Mouse (Mus musculus) adrenal gland, adult 2 months (tissue): Measurements from ENCODE around the gene Fdxr. TPM values are rescaled to one million over a fixed set of nuclear protein-coding genes. Genes with fewer than 3 reads are reported as not detected.

ENCODE experiments used
- DNase-seq: peaks from one replicate; pipeline ENCODE4 v3.0.0; 2021
- polyA plus RNA-seq: library from polyadenylated mRNA; depleted of rRNA; stranded (reverse); fragments of >200 nt; gene quantifications from 2 replicates; pipeline ENCODE4 v1.2.3, GENCODE M21; 2012
- total RNA-seq, 2 experiments: library from RNA; stranded (reverse); gene quantifications; 2 replicates each; pipeline ENCODE4 v1.2.3; 2021

Fdxr gene
- total and polyA plus RNA-seq, 3 experiments: 1,196 to 2,178 (median 1,476) TPM

DNA sequence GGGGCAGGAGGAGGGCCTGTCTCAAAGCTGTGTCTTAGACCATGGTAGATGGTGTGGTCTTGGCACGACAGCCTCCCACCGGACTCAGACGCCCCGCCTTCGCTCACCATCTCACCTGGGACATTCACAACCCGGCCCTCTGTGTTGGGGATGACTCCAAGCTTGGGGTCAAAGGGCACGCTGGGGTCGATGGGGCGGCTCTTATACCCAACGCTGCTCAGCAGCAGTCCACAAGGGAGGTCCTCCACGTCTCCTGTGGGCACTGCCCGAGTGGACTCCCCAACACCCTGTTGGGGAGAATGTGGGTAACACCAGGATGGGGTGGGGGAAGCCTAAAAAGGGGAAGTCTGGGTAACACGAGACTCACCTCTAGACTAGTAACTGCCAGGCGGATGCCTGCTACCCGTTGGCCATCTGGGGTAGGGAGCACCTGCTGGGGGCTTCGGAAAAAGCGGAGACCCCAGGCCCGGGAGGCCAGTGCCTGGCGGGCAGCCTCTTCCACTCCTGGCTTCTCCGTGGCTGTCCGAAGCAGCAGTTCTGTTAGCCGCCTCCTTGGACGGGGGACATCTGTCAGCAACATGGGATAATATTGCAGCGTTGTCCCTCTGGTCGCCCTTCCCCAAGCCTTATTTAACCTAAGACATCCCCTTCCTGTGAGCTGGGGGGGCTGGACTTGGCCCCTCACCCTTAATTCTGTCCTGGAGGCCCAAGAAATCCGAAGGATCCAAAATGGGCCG, 7.4 kb downstream of the Fdxr start:
- DNase-seq: no peak

DNA sequence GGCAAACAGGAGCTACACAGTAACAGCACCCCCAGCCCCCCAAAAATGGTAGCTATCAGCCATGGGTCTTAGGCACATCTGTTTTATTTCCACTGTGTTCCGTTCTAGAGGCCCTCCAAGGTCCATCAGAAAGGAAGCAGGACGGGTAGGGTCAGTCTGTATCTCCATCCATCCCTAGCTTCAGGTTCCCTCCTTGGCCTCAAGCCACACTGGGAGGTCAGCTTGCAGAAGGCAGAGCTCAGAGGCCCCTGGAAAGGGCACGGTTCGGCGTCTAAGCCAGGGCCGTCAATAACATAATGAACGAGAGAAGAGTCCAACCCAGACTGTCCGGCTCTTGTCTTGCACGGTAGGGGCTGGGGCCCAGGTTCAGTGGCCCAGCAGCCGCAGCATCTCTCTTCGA, 8.9 kb downstream of the Fdxr start:
- DNase-seq: peak; percentile 44

DNA sequence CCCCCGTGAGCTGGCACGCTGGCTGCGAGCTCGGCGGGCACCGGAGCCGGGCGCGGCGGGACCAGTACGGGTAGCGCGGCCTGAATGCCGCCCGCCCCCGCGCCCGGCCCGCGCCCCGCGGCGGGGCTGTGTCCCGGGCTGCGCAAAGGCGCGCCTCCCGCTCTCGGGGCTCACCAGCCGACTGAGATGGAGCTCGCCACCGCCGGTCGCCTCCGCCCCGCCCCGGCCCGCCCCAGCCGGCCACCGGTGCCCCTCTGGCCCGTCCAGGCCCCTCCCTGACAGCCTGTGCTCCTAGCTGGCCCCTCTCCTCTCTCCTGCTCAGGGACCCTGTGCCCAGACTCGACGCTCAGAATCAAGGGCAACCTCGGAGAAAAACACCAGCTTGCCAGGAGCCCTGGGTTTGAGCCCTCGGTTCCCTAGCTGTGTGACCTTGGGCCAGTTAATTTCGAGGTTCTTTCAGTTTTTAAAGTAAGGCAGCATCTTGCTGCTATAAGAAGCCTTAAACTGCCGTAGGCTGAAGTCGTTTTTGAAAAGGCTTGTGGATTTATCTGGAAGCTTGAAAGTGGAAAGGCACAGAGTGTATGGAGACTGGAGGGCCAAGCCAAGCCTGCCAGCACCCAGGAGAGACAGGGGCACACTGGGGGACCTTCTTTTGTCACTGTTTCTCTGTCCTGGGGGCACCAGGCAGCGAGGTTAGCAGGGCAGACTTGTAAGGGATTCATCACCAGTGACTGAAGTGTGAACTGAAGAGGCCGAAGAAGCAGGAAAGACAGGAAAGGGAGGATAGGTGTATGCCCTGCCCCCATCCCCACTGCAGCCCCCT, 9.6 kb downstream of the Fdxr start, which contains the start of gene Grin2c:
Gene Grin2c (minus strand): TSS at position 183 of the 823 bp plus-strand sequence.
- peak; percentile 75 for DNase-seq

- DNase-seq: peak; percentile 71
Observed at GRCm38 (mm10) chr11:115266400-115266778, 10.5 kb downstream of the Fdxr start.

GRCm38 (mm10) chr11:115265771-115266399, 11.0 kb downstream of the Fdxr start:
- DNase-seq: peak; percentile 33

DNA sequence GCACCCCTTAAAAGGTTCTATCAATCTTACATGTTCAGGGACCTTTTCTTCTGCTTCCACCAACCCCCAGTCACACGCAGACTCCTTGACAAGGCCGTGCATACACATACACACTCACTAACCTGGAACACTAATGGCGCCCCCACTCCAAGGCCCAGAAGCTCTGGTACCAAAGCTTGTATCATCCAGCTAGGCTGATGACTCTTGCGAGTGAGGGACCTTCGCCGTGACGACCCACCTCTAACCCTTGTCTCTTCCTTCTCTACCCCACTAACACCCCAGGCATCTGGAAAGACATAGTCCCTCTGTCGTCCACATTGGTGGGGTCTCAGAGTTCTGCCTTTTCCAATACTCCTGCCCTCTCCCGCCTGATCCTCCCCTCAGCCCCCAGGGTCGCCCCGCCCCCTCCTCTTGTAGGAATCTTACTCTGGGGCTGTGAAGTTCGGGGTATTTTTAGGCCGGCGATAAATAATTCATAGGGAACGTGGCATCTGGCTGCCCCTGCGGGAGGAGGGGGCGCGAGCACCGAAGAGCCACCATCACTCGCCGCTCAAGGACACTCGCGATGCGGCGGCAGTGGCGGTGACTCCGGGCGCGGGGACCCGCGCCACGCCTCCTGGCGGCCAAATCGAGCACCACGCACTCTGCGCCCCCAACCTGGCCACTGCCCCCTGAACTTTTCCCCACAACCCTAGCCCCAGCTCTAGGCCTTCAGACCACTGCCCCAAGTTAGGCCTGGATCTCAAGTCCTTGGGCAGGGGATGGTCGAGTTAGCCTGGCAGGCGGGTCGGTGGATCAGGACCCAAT, 11.8 kb downstream of the Fdxr start:
- DNase-seq: no peak

DNA sequence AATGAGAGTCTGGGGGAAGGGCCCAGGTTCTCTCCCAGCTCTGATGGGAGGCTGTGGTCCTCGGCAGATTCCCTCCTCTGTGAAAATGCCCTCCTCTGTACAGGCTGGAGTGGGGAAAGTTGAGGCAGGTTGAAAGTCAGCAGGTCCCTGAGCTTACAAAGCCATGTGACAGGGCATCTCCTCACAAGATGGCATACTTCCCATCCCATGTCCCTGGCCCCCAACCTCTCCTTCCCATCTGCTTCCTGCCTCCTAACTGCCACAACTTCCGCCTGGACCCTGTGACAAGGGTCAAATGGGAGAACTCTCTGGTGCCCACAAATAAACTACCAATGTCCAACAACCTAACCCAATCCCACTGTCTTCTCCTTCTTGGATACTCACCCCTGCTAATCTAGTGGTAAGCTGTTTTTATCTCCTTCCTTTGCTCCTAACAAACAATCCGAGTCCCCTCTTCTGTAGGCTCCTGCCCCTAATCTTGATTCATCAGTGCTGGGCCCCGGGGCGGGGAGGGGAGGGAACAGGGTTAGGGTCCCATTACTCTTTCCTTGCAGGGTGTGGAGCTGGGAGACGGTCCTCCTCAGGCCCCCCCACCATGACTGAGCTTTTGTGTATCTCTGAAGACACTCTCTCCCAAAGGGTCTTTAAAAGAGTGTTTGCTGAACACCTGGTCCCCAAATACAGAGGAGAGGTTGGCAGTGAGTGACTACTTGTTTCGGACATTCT, 12.6 kb downstream of the Fdxr start:
- DNase-seq: no peak

DNA sequence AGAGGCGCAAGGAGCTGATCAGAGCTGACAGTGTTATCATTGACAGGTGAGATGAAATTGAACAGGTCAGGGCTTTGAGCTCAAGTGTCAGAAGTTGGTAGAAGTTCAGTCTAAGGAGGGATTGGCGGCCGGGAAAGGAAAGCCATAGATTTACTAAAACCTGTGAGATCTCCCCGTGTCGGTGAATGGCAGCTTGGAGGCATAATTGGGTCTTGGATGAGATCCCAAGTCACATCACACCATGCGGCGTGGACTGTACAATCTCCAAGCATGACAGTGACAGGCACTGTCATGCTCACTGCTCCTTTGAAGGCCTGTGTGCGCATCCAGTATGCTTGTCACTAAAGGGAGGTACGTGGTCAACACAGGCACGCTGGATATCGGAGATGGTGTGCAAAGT, 13.9 kb downstream of the Fdxr start:
- DNase-seq: no peak

DNA sequence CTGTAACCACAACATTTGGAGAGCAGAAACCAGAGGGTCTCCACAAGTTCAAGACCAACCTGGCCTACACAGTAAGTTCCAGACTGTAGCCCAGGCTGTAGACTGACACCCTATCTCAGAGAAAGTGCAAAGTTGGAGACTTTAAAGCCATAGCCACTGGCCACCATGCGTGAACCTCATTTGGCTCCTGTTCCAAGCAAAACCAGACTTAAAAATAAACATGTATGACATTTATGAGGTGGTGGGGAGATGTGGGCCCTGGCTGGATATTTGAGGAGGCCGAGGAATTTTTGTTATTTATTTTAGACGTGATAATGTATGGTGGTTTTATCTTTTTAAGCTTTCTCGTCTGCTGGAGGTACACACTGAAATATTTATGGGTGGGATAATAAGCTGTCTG, 17.7 kb downstream of the Fdxr start:
- no peak for DNase-seq

GRCm38 (mm10) chr11:115257775-115258510, 18.9 kb downstream of the Fdxr start:
- DNase-seq: no peak

DNA sequence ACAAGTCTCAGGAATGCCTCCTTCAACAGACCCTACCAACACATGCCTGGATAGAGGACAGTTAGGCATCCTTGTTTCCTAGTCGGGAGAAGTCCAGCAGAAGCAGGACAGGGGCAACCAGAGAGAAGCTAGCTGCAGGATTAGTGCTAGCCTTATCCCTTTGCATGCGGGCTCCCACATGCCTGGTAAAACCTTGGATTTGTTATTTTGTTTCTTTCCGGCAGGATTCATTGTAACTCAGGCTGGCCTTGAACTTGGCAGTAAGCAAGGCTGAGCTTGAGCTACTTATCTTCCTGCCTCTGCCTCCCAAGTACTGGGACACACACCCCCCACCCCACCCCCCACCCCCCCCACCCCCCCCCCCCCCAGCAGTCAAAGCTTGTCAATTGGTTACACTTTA, 25.6 kb downstream of the Fdxr start:
- peak; percentile 40 for DNase-seq

- DNase-seq: no peak
Observed at GRCm38 (mm10) chr11:115250405-115251090, 26.3 kb downstream of the Fdxr start.

- DNase-seq: peak; percentile 36
Observed at GRCm38 (mm10) chr11:115249721-115250404, 27.0 kb downstream of the Fdxr start.

- DNase-seq: no peak
Observed at GRCm38 (mm10) chr11:115247945-115248344, 28.9 kb downstream of the Fdxr start.

GRCm38 (mm10) chr11:115247240-115247639, 29.6 kb downstream of the Fdxr start:
- no peak for DNase-seq

DNA sequence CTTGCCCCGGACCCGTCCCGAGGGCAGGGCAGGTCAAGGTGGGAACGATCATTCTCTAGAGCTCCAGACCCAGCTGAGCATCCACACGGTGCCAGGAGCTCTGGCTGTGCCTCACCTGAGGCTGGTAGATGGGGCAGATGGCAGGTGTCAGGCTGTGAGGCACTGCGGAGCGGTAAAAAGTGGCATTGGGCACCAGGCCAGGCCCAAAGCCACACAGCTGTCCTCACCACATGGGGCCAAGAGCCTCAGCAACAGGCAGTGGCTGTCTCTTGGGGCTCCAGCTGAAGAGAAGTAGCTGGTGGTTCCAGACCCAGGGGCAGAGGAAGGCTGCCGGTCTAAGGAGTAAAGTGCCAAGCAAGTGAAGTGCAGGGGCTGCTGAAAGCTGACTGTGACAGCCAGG, 30.5 kb downstream of the Fdxr start:
- no peak for DNase-seq

GRCm38 (mm10) chr11:115244840-115245239, 32.0 kb downstream of the Fdxr start:
- peak; percentile 49 for DNase-seq

- no peak for DNase-seq
Observed at GRCm38 (mm10) chr11:115243783-115244182, 33.1 kb downstream of the Fdxr start.

DNA sequence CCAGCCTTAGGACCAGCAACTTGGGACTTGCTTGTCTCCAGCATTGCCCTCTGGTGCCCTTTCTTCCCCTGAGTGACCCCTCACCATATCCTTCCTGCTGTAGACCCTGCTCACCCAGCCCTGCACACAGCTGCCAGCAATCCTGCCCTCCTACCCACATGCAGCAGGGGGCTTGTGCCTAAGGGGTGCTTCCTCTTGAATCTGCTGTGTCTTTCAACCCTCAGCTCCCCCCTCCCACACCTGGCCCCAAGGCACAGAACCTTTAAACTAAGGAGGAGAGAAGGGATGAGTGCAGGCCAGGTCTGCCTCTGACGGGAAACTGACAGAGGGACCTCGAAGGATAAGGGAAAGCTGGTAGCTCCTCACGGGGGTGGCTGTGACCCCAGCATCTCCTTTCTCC, 34.1 kb downstream of the Fdxr start:
- DNase-seq: no peak
